Mouse (Mus musculus): Measurements from ENCODE around the gene Smpd2.

DNA sequence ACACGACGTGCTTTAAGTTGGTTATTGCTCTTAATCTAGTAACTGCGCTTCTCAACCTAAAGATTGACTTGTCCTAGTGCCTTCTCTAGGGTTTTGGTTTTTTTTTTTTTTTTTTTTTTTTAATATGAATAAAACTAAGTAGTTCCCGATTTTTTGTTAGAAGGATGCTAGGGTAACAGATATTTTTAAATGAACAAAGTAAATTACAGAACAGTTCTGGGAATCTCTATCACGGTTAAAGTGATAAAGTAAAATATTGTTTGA is 30.2 kb upstream of the Smpd2 start:
- TF ChIP-seq CTCF (IDR thresholded peaks at IDR 0.05; ENCODE audit: low read depth) (no peak), EP300 (IDR thresholded peaks at IDR 0.05; ENCODE audit: low read depth) (no peak)

All from liver, embryonic 14.5 days (tissue).